Mouse (Mus musculus): Measurements from ENCODE around the gene Arpc4. TPM values are rescaled to one million over a fixed set of nuclear protein-coding genes. Genes with fewer than 3 reads are reported as not detected.

Arpc4 gene
- total RNA-seq, 2 experiments from 2014 or later, result 206 to 214 TPM

- no peak for DNase-seq (ENCODE audit: low spot score in 2 of 2)
Observed at GRCm38 (mm10) chr6:113438721-113439430, 61.0 kb downstream of the Arpc4 start.

Small RNAs within 50 kb of the gene (microRNA-seq; reads per million reads assigned to microRNA genes)
- not detected for gene Gm24387

Other genes starting within 250 kb of the Arpc4 start
- gene Lhfpl4, start 182.7 kb upstream of the Arpc4 start, total RNA-seq (2021), result 1 to 10 TPM; 8.1 to 8.8 TPM
- 10 to 100 TPM; 25.8 to 26.2 TPM for gene Mtmr14, start 140.3 kb upstream of the Arpc4 start, total RNA-seq (2021)
- gene Cpne9, start 95.8 kb upstream of the Arpc4 start, total RNA-seq (2021), result under 1 TPM; 0.45 to 0.62 TPM
- gene Brpf1, start 71.0 kb upstream of the Arpc4 start, total RNA-seq (2021), result 10 to 100 TPM; 40.6 to 46.3 TPM
- gene Ogg1, start 51.1 kb upstream of the Arpc4 start, total RNA-seq (2021), result 10 to 100 TPM; 14.5 to 18.7 TPM
- gene Camk1, start 34.1 kb upstream of the Arpc4 start, total RNA-seq (2021), result 10 to 100 TPM; 54.2 to 58.7 TPM
- gene Tada3, start 232 bp upstream of the Arpc4 start, total RNA-seq (2021), result 10 to 100 TPM; 41.3 to 44.6 TPM
- gene Ttll3, start 11.1 kb downstream of the Arpc4 start, total RNA-seq (2021), result 1 to 10 TPM; 6.9 to 7.7 TPM
- 10 to 100 TPM; 13.9 to 14.7 TPM for gene Rpusd3, start 41.2 kb downstream of the Arpc4 start, total RNA-seq (2021)
- gene Cidec, start 57.6 kb downstream of the Arpc4 start, total RNA-seq (2021), result 10 to 100 TPM; 49.8 to 62.1 TPM
- gene Jagn1, start 64.5 kb downstream of the Arpc4 start, total RNA-seq (2021), result 10 to 100 TPM; 47.8 to 49.2 TPM
- 1 to 10 TPM in 1 of 2 experiments, under 1 TPM in 1; 0.90 to 2.5 TPM for gene Il17re, start 80.4 kb downstream of the Arpc4 start, total RNA-seq (2021)
- 10 to 100 TPM; 22.7 to 25.4 TPM for gene Il17rc, start 93.3 kb downstream of the Arpc4 start, total RNA-seq (2021)
- 10 to 100 TPM; 40.6 to 44.1 TPM for gene Creld1, start 105.2 kb downstream of the Arpc4 start, total RNA-seq (2021)
- 1 to 10 TPM in 1 of 2 experiments, under 1 TPM in 1; 0.59 to 1.3 TPM for gene Prrt3, start 123.8 kb downstream of the Arpc4 start, total RNA-seq (2021)
- 10 to 100 TPM; 85.9 to 87.9 TPM for gene Emc3, start 153.5 kb downstream of the Arpc4 start, total RNA-seq (2021)
- 1 to 10 TPM; 7.9 to 8.1 TPM for gene Fancd2, start 153.6 kb downstream of the Arpc4 start, total RNA-seq (2021)
- gene Fancd2os, start 222.6 kb downstream of the Arpc4 start, total RNA-seq (2021), result under 1 TPM; 0.37 to 0.67 TPM
- gene Brk1, start 226.7 kb downstream of the Arpc4 start, total RNA-seq (2021), result 100 to 1,000 TPM; 194 to 195 TPM
- gene Vhl, start 245.8 kb downstream of the Arpc4 start, total RNA-seq (2021), result 10 to 100 TPM; 32.5 to 34.3 TPM